Mouse (Mus musculus): ENCODE data around the gene Adam22. TPM values are rescaled to one million over a fixed set of nuclear protein-coding genes. Genes with fewer than 3 reads are reported as not detected.
"Not testable (repeated sequence)": the region's sequence is repeated elsewhere in the genome, so short reads cannot be mapped to it uniquely, and the experiment has no call there.

The Adam22 gene
- polyA plus RNA-seq, 1 experiment from 2014 or later: 2.2 TPM

GRCm38 (mm10) chr5:8034596-8034995, 333.4 kb downstream of the Adam22 start:
- 78% methylated on average over 6 of the region's 6 CpGs for WGBS
- not testable (repeated sequence) for H3K4me1 ChIP-seq (replicated peaks; ENCODE audit: control insufficient read depth, insufficient read depth, low read length)

More at GRCm38 (mm10) chr5:8034596-8034995, 333.4 kb downstream of the Adam22 start:
- H3K4me2 ChIP-seq; H3K9me3 ChIP-seq (ENCODE audit: control insufficient read depth, low read length); H3K9ac ChIP-seq (ENCODE audit: low read depth, low read length); ATAC-seq (replicated peaks; ENCODE audit: low FRiP score); H3K36me3 ChIP-seq (ENCODE audit: control insufficient read depth, insufficient read depth, low read length); H3K27me3 ChIP-seq (replicated peaks; ENCODE audit: control insufficient read depth, insufficient read depth, low read length); H3K27ac ChIP-seq (ENCODE audit: low read depth, low read length); H3K4me3 ChIP-seq (ENCODE audit: low read depth, low read length); DNase-seq (ENCODE audit: low spot score): not testable (repeated sequence)

Small RNA genes within 50 kb of the gene (microRNA-seq; reads per million reads assigned to microRNA genes)
- gene Gm24196 (ENCODE audit: borderline number of aligned reads): not detected

Other genes starting within 250 kb of the Adam22 start
- gene Dbf4, start 54.6 kb upstream of the Adam22 start, polyA plus RNA-seq (2014; fragmentation: Nextera tagmentation; extraction: Ambion mirVana): 65.2 and 67.1 TPM in 2 replicates
- gene Slc25a40, start 54.7 kb upstream of the Adam22 start, polyA plus RNA-seq (2014; fragmentation: Nextera tagmentation; extraction: Ambion mirVana): 7.7 and 8.6 TPM in 2 replicates